Mouse (Mus musculus): ENCODE data around the gene Tmem106a.

Tmem106a gene

GRCm38 (mm10) chr11:101640857-101641709 is 59.0 kb downstream of the Tmem106a start:
- DNase-seq (ENCODE audit: low spot score), result peak; percentile 88
